Mouse (Mus musculus) CH12.LX (cell line): ENCODE measurements at regions not wholly inside any gene's neighbourhood (a gene's known extent, or its start where the extent isn't known, plus 50 kb on each side); places are given as distances from the start of the nearest gene placed in this dataset.

Experiments used
- DNase-seq: peaks from one replicate; pipeline ENCODE4 v3.0.0-alpha.2; 2013; ENCODE audit errors: extremely low read depth
- H3K27ac ChIP-seq: 2 replicates; pipeline ENCODE4 v1.5.1; 2012; ENCODE audit warnings: low read depth, mild to moderate bottlenecking, control low read depth, moderate library complexity; ENCODE audit not compliant: insufficient read depth
- H3K27me3 ChIP-seq: replicated peaks from 2 replicates; pipeline ENCODE3; 2012; ENCODE audit warnings: inconsistent platforms
- H3K36me3 ChIP-seq, 2 experiments: replicated peaks in 1 of 2; 2 replicates each; pipeline versions ENCODE3 to v1.6.1; 2012; ENCODE audit warnings: inconsistent platforms in 1 of 2, low read length in 1 of 2, mild to moderate bottlenecking in 1 of 2, mixed read lengths in 1 of 2, moderate library complexity in 1 of 2; ENCODE audit not compliant: control insufficient read depth in 1 of 2, insufficient read depth in 1 of 2
- H3K4me1 ChIP-seq, 2 experiments: 2 replicates each; pipeline ENCODE4 v1.6.1; 2012; ENCODE audit warnings: inconsistent platforms in 1 of 2, moderate library complexity in 1 of 2; ENCODE audit not compliant: insufficient read depth in 2 of 2, control insufficient read depth in 1 of 2
- H3K4me2 ChIP-seq: 2 replicates; pipeline ENCODE4 v1.6.1; 2012; ENCODE audit warnings: low read depth, mild to moderate bottlenecking, control low read depth; ENCODE audit not compliant: poor library complexity, insufficient read depth, severe bottlenecking
- H3K4me3 ChIP-seq, 3 experiments: fragments of 150-350 bp in 1 of 3; sonication (generic) in 1 of 3; replicated peaks in 1 of 3; 2 replicates each; pipeline versions ENCODE3 to v1.5.1; 2011 to 2012; ENCODE audit warnings: low read depth in 2 of 3, low read length in 2 of 3, mild to moderate bottlenecking in 2 of 3, moderate library complexity in 2 of 3, control low read depth in 1 of 3, improper control_type of control experiment in 1 of 3, inconsistent platforms in 1 of 3, mixed read lengths in 1 of 3; ENCODE audit not compliant: poor library complexity in 1 of 3
- H3K79me2 ChIP-seq: replicated peaks from 2 replicates; pipeline ENCODE4 v1.6.1; 2012; ENCODE audit warnings: mild to moderate bottlenecking, moderate library complexity; ENCODE audit not compliant: control insufficient read depth, poor library complexity, insufficient read depth, severe bottlenecking; ENCODE audit errors: extremely low read depth
- H3K9ac ChIP-seq: 2 replicates; pipeline ENCODE4 v1.6.1; 2012; ENCODE audit warnings: low read depth, mild to moderate bottlenecking, control low read depth, moderate library complexity; ENCODE audit not compliant: insufficient read depth
- H3K9me3 ChIP-seq: replicated peaks from 2 replicates; pipeline ENCODE3; 2012; ENCODE audit warnings: low read length, inconsistent platforms, mixed read lengths
- BHLHE40 ChIP-seq: IDR thresholded peaks from 2 replicates; pipeline ENCODE4 v1.6.1; 2011; ENCODE audit warnings: mild to moderate bottlenecking, low read depth, low read length, improper control_type of control experiment
- E2F4 ChIP-seq: IDR thresholded peaks from 2 replicates; pipeline ENCODE4 v1.6.1; 2011; ENCODE audit warnings: low read depth, low read length, improper control_type of control experiment; ENCODE audit not compliant: insufficient replicate concordance
- GABPA ChIP-seq: IDR thresholded peaks from 2 replicates; pipeline ENCODE4 v1.6.1; 2012; ENCODE audit warnings: low read depth, low read length, improper control_type of control experiment, inconsistent platforms; ENCODE audit not compliant: insufficient replicate concordance
- IRF4 ChIP-seq: IDR thresholded peaks from 2 replicates; pipeline ENCODE4 v1.6.1; 2014; ENCODE audit warnings: low read depth, mild to moderate bottlenecking, inconsistent platforms, low read length, improper control_type of control experiment
- JUND ChIP-seq: conservative IDR thresholded peaks from 2 replicates; pipeline ENCODE4 v1.6.1; 2011; ENCODE audit warnings: low read depth, low read length, improper control_type of control experiment
- KAT2A ChIP-seq: IDR thresholded peaks from 2 replicates; pipeline ENCODE4 v1.6.1; 2012; ENCODE audit warnings: low read length, improper control_type of control experiment, inconsistent platforms; ENCODE audit not compliant: insufficient replicate concordance
- MAFK ChIP-seq: IDR thresholded peaks from 2 replicates; pipeline ENCODE4 v1.6.1; 2011; ENCODE audit warnings: low read length, improper control_type of control experiment; ENCODE audit not compliant: insufficient replicate concordance
- MYC ChIP-seq: IDR thresholded peaks from 2 replicates; pipeline ENCODE4 v1.6.1; 2011; ENCODE audit warnings: low read depth, mild to moderate bottlenecking, improper control_type of control experiment, low read length
- POLR2AphosphoS2 ChIP-seq: IDR thresholded peaks from 2 replicates; pipeline ENCODE4 v1.6.1; 2011; ENCODE audit warnings: low read depth, low read length, improper control_type of control experiment
- SMC3 ChIP-seq: IDR thresholded peaks from 2 replicates; pipeline ENCODE4 v1.6.1; 2011; ENCODE audit warnings: low read depth, low read length, improper control_type of control experiment
- TBP ChIP-seq: conservative IDR thresholded peaks from 2 replicates; pipeline ENCODE4 v1.6.1; 2011; ENCODE audit warnings: low read depth, low read length, improper control_type of control experiment
- TCF12 ChIP-seq: IDR thresholded peaks from 2 replicates; pipeline ENCODE4 v1.6.1; 2014; ENCODE audit warnings: low read depth, mild to moderate bottlenecking, inconsistent platforms, low read length, improper control_type of control experiment
- UBTF ChIP-seq: IDR thresholded peaks from 2 replicates; pipeline ENCODE4 v1.6.1; 2012; ENCODE audit warnings: low read depth, mild to moderate bottlenecking, inconsistent platforms, low read length, improper control_type of control experiment, moderate library complexity
- ZNF384 ChIP-seq: IDR thresholded peaks from 2 replicates; pipeline ENCODE4 v1.6.1; 2012; ENCODE audit warnings: low read depth, low read length, improper control_type of control experiment, inconsistent platforms
- dilution Hi-C: fragments of 300-500 bp; cut with MboI; formaldehyde crosslinking; loops from 2 replicates; pipeline ENCODE4 v1.14.3; 2020; ENCODE audit warnings: low sequenced_read_pairs; ENCODE audit not compliant: extremely low pct_unique_long_range_greater_than_20kb, extremely low pct_ligation_motif_present
- in situ Hi-C: fragments of 300-500 bp; cut with MboI; formaldehyde crosslinking; loops from 3 replicates; pipeline ENCODE4 v1.14.3; 2019; ENCODE audit warnings: low sequenced_read_pairs, low pct_ligation_motif_present, low pct_unique_long_range_greater_than_20kb, mixed read lengths

DNA sequence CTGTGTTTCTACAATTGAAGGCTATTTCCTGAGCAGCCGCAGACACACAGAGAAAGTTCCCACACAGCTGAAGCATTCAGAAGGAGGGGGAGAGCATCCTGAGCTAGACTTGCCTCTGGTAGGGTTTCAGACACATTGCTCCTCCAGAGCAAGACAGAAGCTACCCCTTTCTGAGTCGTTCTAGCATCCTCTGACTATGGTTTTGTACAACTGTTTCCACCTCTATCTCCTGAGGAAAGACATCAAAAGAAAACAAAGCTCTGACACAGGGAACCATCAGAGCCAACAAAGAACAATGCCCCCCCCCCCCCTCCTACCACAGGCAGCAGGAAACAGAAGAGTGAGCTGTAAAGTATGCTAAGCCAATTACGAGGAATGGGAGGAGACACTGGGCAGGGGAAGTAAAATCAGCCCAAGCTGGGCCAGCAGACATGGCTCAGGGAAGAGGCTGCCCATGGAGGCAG lies 132.3 kb upstream of the Atp2b1 start (continued):
- TF ChIP-seq POLR2AphosphoS2 (no peak), TBP (peak; percentile 9; the same call in 1 of the 2 replicates)

DNA sequence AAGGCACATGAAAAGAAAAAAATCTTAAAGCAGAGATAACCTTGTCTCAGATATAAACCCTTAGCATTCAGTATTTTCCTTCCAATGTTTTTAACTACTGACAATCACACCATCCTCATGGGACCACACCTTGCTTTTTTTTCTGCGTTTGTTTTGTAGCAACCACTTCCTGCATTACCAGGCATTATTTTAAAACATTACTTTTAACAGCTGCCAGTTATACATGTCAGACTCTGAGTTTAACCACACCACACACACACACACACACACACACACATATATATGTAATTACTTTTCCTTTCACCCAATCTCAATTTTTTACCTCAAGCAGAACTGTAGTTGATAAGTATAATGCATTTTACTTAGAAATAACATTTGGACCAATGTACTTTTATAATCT lies 128.8 kb upstream of the Atp2b1 start:
- dilution Hi-C loops = no loop called here
- Histone ChIP-seq H3K36me3 (no peaks in the 10 kb centered on the region), H3K27ac (no peak overlapping the region), H3K9ac (no peak overlapping the region), H3K4me1 (peaks cover 6 to 35% of the 10 kb centered on the region in 2 experiments), H3K4me3 (no peak overlapping the region), H3K9me3 (no peaks in the 10 kb centered on the region), H3K79me2 (no peaks in the 10 kb centered on the region), H3K4me2 (no peak overlapping the region), H3K27me3 (no peaks in the 10 kb centered on the region)
- no peak for DNase-seq
- TF ChIP-seq TCF12 (no peak), ZNF384 (peak; percentile 39)
- in situ Hi-C loops = no loop called here

DNA sequence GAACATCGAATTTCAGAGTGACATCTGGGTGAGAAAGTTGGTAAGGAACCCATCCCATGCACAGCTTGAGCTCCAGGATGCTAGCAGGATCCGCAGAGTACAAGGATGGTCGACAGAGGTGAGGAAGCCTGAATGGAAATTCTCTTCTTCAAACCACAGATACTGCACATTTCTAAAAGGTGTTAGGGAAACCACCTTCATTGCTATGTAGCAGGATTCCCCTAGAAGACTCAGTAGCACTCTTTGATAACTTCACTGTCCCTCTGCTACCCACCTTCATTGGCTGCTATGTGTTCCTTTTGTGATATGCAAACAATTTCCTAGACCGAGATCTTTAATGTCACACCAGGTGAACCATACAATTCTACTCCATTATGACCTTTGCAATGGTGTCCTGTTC lies 128.1 kb upstream of the Atp2b1 start:
- no peaks in the 10 kb centered on the region for H3K9me3 ChIP-seq
- H3K4me1 ChIP-seq = peaks cover 6 to 30% of the 10 kb centered on the region in 2 experiments
- no peak overlapping the region for H3K27ac ChIP-seq
- in situ Hi-C loops = no loop called here
- no peaks in the 10 kb centered on the region for H3K36me3 ChIP-seq
- no peak overlapping the region for H3K4me2 ChIP-seq
- H3K9ac ChIP-seq = no peak overlapping the region
- H3K4me3 ChIP-seq = no peak overlapping the region
- no peak for DNase-seq
- H3K27me3 ChIP-seq = no peaks in the 10 kb centered on the region
- dilution Hi-C loops = no loop called here
- H3K79me2 ChIP-seq = no peaks in the 10 kb centered on the region
- TF ChIP-seq E2F4 = no peak
- TF ChIP-seq IRF4 = peak; percentile 13; the same call in 1 of the 2 replicates
- no peak for TF ChIP-seq JUND
- no peak for TF ChIP-seq MYC
- TF ChIP-seq KAT2A = no peak
- TF ChIP-seq UBTF = no peak
- TF ChIP-seq BHLHE40 = 0 out of 2 replicates have a peak, but pooled peaks have one; percentile 20
- TF ChIP-seq MAFK = no peak
- TF ChIP-seq TBP = no peak
- TF ChIP-seq GABPA = no peak
- no peak for TF ChIP-seq SMC3
